Mouse (Mus musculus) brown adipose tissue, adult 24 weeks (tissue): ENCODE measurements around the gene Tmem88b. TPM values are rescaled to one million over a fixed set of nuclear protein-coding genes. Genes with fewer than 3 reads are reported as not detected.

Experiments used
- H3K27ac ChIP-seq: fragments of 200-500 bp; replicated peaks from 2 replicates; pipeline ENCODE4 v1.5.1; 2012; ENCODE audit warnings: low read depth, mild to moderate bottlenecking, low read length
- H3K4me1 ChIP-seq: fragments of 200-500 bp; 2 replicates; pipeline ENCODE4 v1.6.1; 2012; ENCODE audit warnings: low read length, mixed read lengths; ENCODE audit not compliant: control insufficient read depth, insufficient read depth, insufficient read length
- H3K4me3 ChIP-seq: fragments of 200-500 bp; 2 replicates; pipeline ENCODE4 v1.5.1; 2012; ENCODE audit warnings: low read depth, mild to moderate bottlenecking, low read length, moderate library complexity; ENCODE audit not compliant: insufficient read depth
- polyA plus RNA-seq: library from polyadenylated mRNA; stranded (reverse); fragments of >200 nt; gene quantifications from 2 replicates; pipeline ENCODE4 v1.2.4, GENCODE M21; 2012; ENCODE audit not compliant: missing spikeins, insufficient read depth, insufficient read length

Gene Tmem88b
- polyA plus RNA-seq, 1 experiment: 0.67 TPM

DNA sequence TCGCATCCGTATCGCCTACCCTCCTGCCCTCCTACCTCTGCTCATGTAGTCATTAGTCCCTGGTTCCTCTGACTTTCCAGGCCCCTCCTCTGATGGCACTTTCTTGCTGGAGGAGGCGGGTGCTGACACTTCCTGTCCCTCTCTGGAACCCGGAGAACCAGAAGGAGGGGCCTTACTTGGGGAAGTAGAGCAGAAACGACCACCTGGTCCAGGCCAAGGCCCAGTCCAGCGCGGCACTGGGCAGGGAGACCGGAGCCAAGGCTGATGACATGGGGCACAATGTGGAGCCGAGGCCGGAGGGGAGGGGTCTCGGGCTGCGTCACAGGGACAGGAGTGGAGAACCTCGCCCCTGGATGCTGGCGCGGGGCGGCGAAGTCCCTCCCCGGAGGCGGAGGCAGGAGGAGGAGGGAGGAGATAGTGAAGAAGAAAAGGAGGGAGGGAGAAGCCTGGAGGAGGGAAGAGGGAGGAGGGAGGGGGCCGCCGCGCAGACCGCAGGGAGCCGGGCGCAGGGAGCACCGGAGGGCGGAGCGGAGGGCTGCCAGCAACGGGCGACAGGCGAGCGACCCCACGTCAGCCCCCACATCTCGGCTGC is 51.2 kb downstream of the Tmem88b start, which contains the start of gene Tmem240:
Tmem240 (plus strand) TSS at position 451 of the 592 bp plus-strand sequence.
- Histone ChIP-seq H3K27ac (peak within 1 kb of the TSS; percentile 79), H3K4me3 (peak within 1 kb of the TSS; percentile 73)

DNA sequence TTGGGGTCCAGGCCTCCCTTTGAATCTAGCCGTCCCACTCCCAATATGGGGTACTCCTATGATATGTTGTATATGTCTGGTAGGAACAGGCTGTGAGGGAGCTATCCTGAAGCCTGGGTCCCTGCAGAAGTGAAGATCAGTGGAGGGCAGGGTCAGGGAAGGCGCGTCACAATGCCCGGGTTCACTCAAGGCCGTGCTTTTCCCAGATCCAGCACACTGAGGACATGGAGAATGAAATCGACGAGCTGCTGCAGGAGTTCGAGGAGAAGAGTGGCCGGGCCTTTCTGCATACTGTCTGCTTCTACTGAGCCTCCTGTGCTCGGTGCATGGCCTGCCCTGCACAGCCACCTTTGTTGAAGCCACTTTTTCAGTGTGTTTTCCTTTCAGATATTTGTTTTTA is 52.4 kb downstream of the Tmem88b start:
- no peak overlapping the region for H3K27ac ChIP-seq
- no peaks in the 10 kb centered on the region for H3K4me1 ChIP-seq
- no peak overlapping the region for H3K4me3 ChIP-seq

More for the DNA sequence above, 51.2 kb downstream of the Tmem88b start, which contains the start of gene Tmem240:
- no peaks in the 10 kb centered on the region for H3K4me1 ChIP-seq

Other genes with a start within 250 kb of the Tmem88b start
- gene Nadk, start 223.5 kb downstream of the Tmem88b start, polyA plus RNA-seq: 147 and 155 TPM in 2 replicates
- gene Slc35e2, start 184.5 kb downstream of the Tmem88b start, polyA plus RNA-seq: 7.0 and 9.4 TPM in 2 replicates
- gene Cdk11b, start 161.0 kb downstream of the Tmem88b start, polyA plus RNA-seq: 32.4 and 37.9 TPM in 2 replicates
- gene Gm10563, start 140.5 kb downstream of the Tmem88b start, polyA plus RNA-seq: not detected in 2 replicates
- 3.3 and 5.5 TPM in 2 replicates for gene Mmp23, start 132.5 kb downstream of the Tmem88b start, polyA plus RNA-seq
- gene Mib2, start 116.7 kb downstream of the Tmem88b start, polyA plus RNA-seq: 9.7 and 29.1 TPM in 2 replicates
- 2.4 and 3.5 TPM in 2 replicates for gene Fndc10, start 91.5 kb downstream of the Tmem88b start, polyA plus RNA-seq
- gene Ssu72, start 81.1 kb downstream of the Tmem88b start, polyA plus RNA-seq: 61.2 and 80.5 TPM in 2 replicates
- 0.46 TPM in 1 of 2 replicates, not detected in the other for gene Tmem240, start 51.1 kb downstream of the Tmem88b start, polyA plus RNA-seq
- 57.0 and 74.0 TPM in 2 replicates for gene Atad3a, start 24.8 kb downstream of the Tmem88b start, polyA plus RNA-seq
- gene Vwa1, start 11.2 kb downstream of the Tmem88b start, polyA plus RNA-seq: 2.3 and 3.9 TPM in 2 replicates
- gene Ankrd65, start 4.6 kb upstream of the Tmem88b start, polyA plus RNA-seq: not detected in 2 replicates
- gene Mrpl20, start 17.0 kb upstream of the Tmem88b start, polyA plus RNA-seq: 367 and 416 TPM in 2 replicates
- gene Ccnl2, start 26.6 kb upstream of the Tmem88b start, polyA plus RNA-seq: 28.2 and 61.6 TPM in 2 replicates
- 259 and 309 TPM in 2 replicates for gene Aurkaip1, start 45.4 kb upstream of the Tmem88b start, polyA plus RNA-seq
- gene Mxra8, start 53.8 kb upstream of the Tmem88b start, polyA plus RNA-seq: 17.3 and 22.3 TPM in 2 replicates
- 19.2 and 20.2 TPM in 2 replicates for gene Dvl1, start 61.5 kb upstream of the Tmem88b start, polyA plus RNA-seq
- not detected in 2 replicates for gene Tas1r3, start 77.5 kb upstream of the Tmem88b start, polyA plus RNA-seq
- gene Cptp, start 83.6 kb upstream of the Tmem88b start, polyA plus RNA-seq: 6.0 and 11.5 TPM in 2 replicates
- 12.9 and 15.1 TPM in 2 replicates for gene Ints11, start 83.7 kb upstream of the Tmem88b start, polyA plus RNA-seq
- 5.7 and 7.8 TPM in 2 replicates for gene Pusl1, start 105.9 kb upstream of the Tmem88b start, polyA plus RNA-seq
- 2.9 and 5.2 TPM in 2 replicates for gene Acap3, start 105.9 kb upstream of the Tmem88b start, polyA plus RNA-seq
- gene Ube2j2, start 158.0 kb upstream of the Tmem88b start, polyA plus RNA-seq: 34.8 and 46.2 TPM in 2 replicates
- gene C1qtnf12, start 176.4 kb upstream of the Tmem88b start, polyA plus RNA-seq: 99.7 and 136 TPM in 2 replicates
- 1.8 and 3.0 TPM in 2 replicates for gene B3galt6, start 206.8 kb upstream of the Tmem88b start, polyA plus RNA-seq
- gene Sdf4, start 207.0 kb upstream of the Tmem88b start, polyA plus RNA-seq: 138 and 141 TPM in 2 replicates
- gene Tnfrsf4, start 228.0 kb upstream of the Tmem88b start, polyA plus RNA-seq: not detected in 2 replicates
- gene Tnfrsf18, start 240.3 kb upstream of the Tmem88b start, polyA plus RNA-seq: not detected in 2 replicates